Mouse (Mus musculus) heart, embryonic 14.5 days (tissue): Measurements from ENCODE around the gene Adck1. TPM values are rescaled to one million over a fixed set of nuclear protein-coding genes. Genes with fewer than 3 reads are reported as not detected.

Source experiments
- ATAC-seq: fragments of 200-750 bp; cut with Nextera tagmentation; 2 replicates; pipeline ENCODE4 v1.8.0; 2017; ENCODE audit warnings: low read depth, moderate TSS enrichment; ENCODE audit not compliant: insufficient number of reproducible peaks, insufficient read depth, low FRiP score
- H3K27ac ChIP-seq, 2 experiments: fragments of 200-500 bp in 1 of 2; fragments of 300-500 bp in 1 of 2; sonication (generic) in 1 of 2; replicated peaks in 1 of 2; 2 replicates each; pipeline ENCODE4 v1.5.1; 2012 to 2014; ENCODE audit warnings: low read depth in 2 of 2, low read length in 2 of 2, control low read depth in 1 of 2, mild to moderate bottlenecking in 1 of 2, mixed read lengths in 1 of 2; ENCODE audit not compliant: control insufficient read depth in 1 of 2, insufficient read depth in 1 of 2
- H3K27me3 ChIP-seq: fragments of 300-500 bp; sonication (generic); 2 replicates; pipeline ENCODE4 v1.6.1; 2014; ENCODE audit warnings: mild to moderate bottlenecking, low read length, control low read depth; ENCODE audit not compliant: control insufficient read depth, insufficient read depth
- H3K36me3 ChIP-seq: fragments of 300-500 bp; sonication (generic); 2 replicates; pipeline ENCODE4 v1.6.1; 2014; ENCODE audit warnings: mild to moderate bottlenecking, control low read depth, low read length, mixed read lengths; ENCODE audit not compliant: control insufficient read depth, insufficient read depth
- H3K4me1 ChIP-seq, 2 experiments: fragments of 200-500 bp in 1 of 2; fragments of 300-500 bp in 1 of 2; sonication (generic) in 1 of 2; 2 replicates each; pipeline ENCODE4 v1.6.1; 2012 to 2014; ENCODE audit warnings: low read length in 2 of 2, control low read depth in 1 of 2, mixed read lengths in 1 of 2; ENCODE audit not compliant: control insufficient read depth in 2 of 2, insufficient read depth in 2 of 2
- H3K4me2 ChIP-seq: fragments of 300-500 bp; sonication (generic); 2 replicates; pipeline ENCODE4 v1.6.1; 2014; ENCODE audit warnings: mild to moderate bottlenecking, low read length
- H3K4me3 ChIP-seq, 2 experiments: fragments of 200-500 bp in 1 of 2; fragments of 300-500 bp in 1 of 2; sonication (generic) in 1 of 2; 2 replicates each; pipeline ENCODE4 v1.5.1; 2012 to 2014; ENCODE audit warnings: low read length in 2 of 2, mild to moderate bottlenecking in 2 of 2, control low read depth in 1 of 2, low read depth in 1 of 2, moderate library complexity in 1 of 2; ENCODE audit not compliant: control insufficient read depth in 1 of 2, insufficient read depth in 1 of 2
- H3K9ac ChIP-seq: fragments of 300-500 bp; sonication (generic); 2 replicates; pipeline ENCODE4 v1.6.1; 2014; ENCODE audit warnings: mild to moderate bottlenecking, low read length
- H3K9me3 ChIP-seq: fragments of 300-500 bp; sonication (generic); 2 replicates; pipeline ENCODE4 v1.6.1; 2016; ENCODE audit warnings: low read length, control low read depth; ENCODE audit not compliant: control insufficient read depth
- WGBS: fragments of 180-500 bp; shearing (Covaris S2); extraction: QIAGEN DNeasy Blood & Tissue Kit; methylation state at CpG from one replicate; pipeline ENCODE4 v1.1.7; 2014; 5-methylcytosine and 5-hydroxymethylcytosine counted together
- polyA plus RNA-seq: library from polyadenylated mRNA; unstranded; fragments of >200 nt; fragmentation: Nextera tagmentation; extraction: Ambion mirVana; gene quantifications from 2 replicates; pipeline ENCODE4 v1.2.1, GENCODE M21; 2014

The Adck1 gene
- polyA plus RNA-seq, 1 experiment from 2014 or later: 12.9 TPM

GRCm38 (mm10) chr12:88426926-88427325, 66.6 kb downstream of the Adck1 start:
- no peak overlapping the region for H3K27ac ChIP-seq
- no peak overlapping the region for H3K9ac ChIP-seq
- no peaks in the 10 kb centered on the region for H3K9me3 ChIP-seq
- H3K27me3 ChIP-seq: no peaks in the 10 kb centered on the region
- peaks cover 2 to 4% of the 10 kb centered on the region in 2 experiments; a peak in 1 of 4 replicates for H3K4me1 ChIP-seq
- 89% methylated on average over 3 of the region's 3 CpGs for WGBS
- 0 out of 2 replicates have a peak, but pooled peaks have one; percentile 27 for ATAC-seq
- no peak overlapping the region for H3K4me3 ChIP-seq
- no peak overlapping the region for H3K4me2 ChIP-seq
- H3K36me3 ChIP-seq: peaks cover 8% of the 10 kb centered on the region; the same call in 1 of the 2 replicates

- ATAC-seq: no peak
- H3K4me1 ChIP-seq: peaks cover 2 to 4% of the 10 kb centered on the region in 2 experiments; a peak in 1 of 4 replicates
- H3K4me2 ChIP-seq: no peak overlapping the region
- H3K27ac ChIP-seq: no peak overlapping the region
- no peak overlapping the region for H3K4me3 ChIP-seq
- 47% methylated on average over 2 of the region's 2 CpGs for WGBS
- no peaks in the 10 kb centered on the region for H3K27me3 ChIP-seq
- H3K9ac ChIP-seq: no peak overlapping the region
- peaks cover 8% of the 10 kb centered on the region; the same call in 1 of the 2 replicates for H3K36me3 ChIP-seq
- H3K9me3 ChIP-seq: no peaks in the 10 kb centered on the region
Measured at GRCm38 (mm10) chr12:88428735-88429134, 68.4 kb downstream of the Adck1 start.

- Histone ChIP-seq H3K27ac (no peak overlapping the region), H3K9ac (no peak overlapping the region), H3K4me3 (no peak overlapping the region), H3K36me3 (peaks cover 8% of the 10 kb centered on the region; the same call in 1 of the 2 replicates), H3K4me2 (no peak overlapping the region), H3K27me3 (no peaks in the 10 kb centered on the region), H3K4me1 (0 out of 4 replicates have a peak, but pooled peaks cover 0 to 4% of the 10 kb centered on the region in 2 experiments), H3K9me3 (no peaks in the 10 kb centered on the region)
- 48% methylated on average over 4 of the region's 4 CpGs for WGBS
- no peak for ATAC-seq
Measured at GRCm38 (mm10) chr12:88432277-88432676, 71.9 kb downstream of the Adck1 start.

GRCm38 (mm10) chr12:88433171-88433570, 72.8 kb downstream of the Adck1 start:
- Histone ChIP-seq H3K4me1 (0 out of 4 replicates have a peak, but pooled peaks cover 0 to 4% of the 10 kb centered on the region in 2 experiments), H3K4me3 (no peak overlapping the region), H3K9me3 (no peaks in the 10 kb centered on the region), H3K4me2 (no peak overlapping the region), H3K27ac (no peak overlapping the region), H3K9ac (no peak overlapping the region), H3K36me3 (peaks cover 8% of the 10 kb centered on the region; the same call in 1 of the 2 replicates), H3K27me3 (no peaks in the 10 kb centered on the region)
- WGBS: 94% methylated on average over 7 of the region's 7 CpGs
- no peak for ATAC-seq

GRCm38 (mm10) chr12:88436962-88437750, 76.8 kb downstream of the Adck1 start:
- H3K36me3 ChIP-seq: peaks cover 12% of the 10 kb centered on the region; the same call in 1 of the 2 replicates
- H3K27ac ChIP-seq: no peak overlapping the region
- 73% methylated on average over 15 of the region's 15 CpGs for WGBS
- no peaks in the 10 kb centered on the region for H3K4me1 ChIP-seq
- no peak for ATAC-seq
- no peaks in the 10 kb centered on the region for H3K9me3 ChIP-seq
- H3K4me3 ChIP-seq: no peak overlapping the region
- H3K9ac ChIP-seq: no peak overlapping the region
- H3K27me3 ChIP-seq: no peaks in the 10 kb centered on the region
- H3K4me2 ChIP-seq: no peak overlapping the region

- WGBS: 85% methylated on average over 14 of the region's 14 CpGs
- H3K4me2 ChIP-seq: no peak overlapping the region
- H3K4me3 ChIP-seq: no peak overlapping the region
- no peak for ATAC-seq
- H3K9me3 ChIP-seq: no peaks in the 10 kb centered on the region
- peaks cover 2 to 5% of the 10 kb centered on the region in 2 experiments; a peak in 1 of 4 replicates for H3K4me1 ChIP-seq
- H3K27me3 ChIP-seq: no peaks in the 10 kb centered on the region
- no peak overlapping the region for H3K9ac ChIP-seq
- H3K36me3 ChIP-seq: peaks cover 20% of the 10 kb centered on the region; the same call in 1 of the 2 replicates
- no peak overlapping the region for H3K27ac ChIP-seq
Measured at GRCm38 (mm10) chr12:88441922-88442809, 81.8 kb downstream of the Adck1 start.

GRCm38 (mm10) chr12:88444040-88444439, 83.7 kb downstream of the Adck1 start:
- H3K4me1 ChIP-seq: peaks cover 2 to 5% of the 10 kb centered on the region in 2 experiments; a peak in 1 of 4 replicates
- 75% methylated on average over 5 of the region's 5 CpGs for WGBS
- H3K36me3 ChIP-seq: peaks cover 27% of the 10 kb centered on the region
- no peaks in the 10 kb centered on the region for H3K27me3 ChIP-seq
- H3K27ac ChIP-seq: no peak overlapping the region
- H3K4me2 ChIP-seq: no peak overlapping the region
- no peak for ATAC-seq
- no peaks in the 10 kb centered on the region for H3K9me3 ChIP-seq
- H3K9ac ChIP-seq: no peak overlapping the region
- no peak overlapping the region for H3K4me3 ChIP-seq
